Mouse (Mus musculus): ENCODE results near the gene Derl2.

Gene Derl2

DNA sequence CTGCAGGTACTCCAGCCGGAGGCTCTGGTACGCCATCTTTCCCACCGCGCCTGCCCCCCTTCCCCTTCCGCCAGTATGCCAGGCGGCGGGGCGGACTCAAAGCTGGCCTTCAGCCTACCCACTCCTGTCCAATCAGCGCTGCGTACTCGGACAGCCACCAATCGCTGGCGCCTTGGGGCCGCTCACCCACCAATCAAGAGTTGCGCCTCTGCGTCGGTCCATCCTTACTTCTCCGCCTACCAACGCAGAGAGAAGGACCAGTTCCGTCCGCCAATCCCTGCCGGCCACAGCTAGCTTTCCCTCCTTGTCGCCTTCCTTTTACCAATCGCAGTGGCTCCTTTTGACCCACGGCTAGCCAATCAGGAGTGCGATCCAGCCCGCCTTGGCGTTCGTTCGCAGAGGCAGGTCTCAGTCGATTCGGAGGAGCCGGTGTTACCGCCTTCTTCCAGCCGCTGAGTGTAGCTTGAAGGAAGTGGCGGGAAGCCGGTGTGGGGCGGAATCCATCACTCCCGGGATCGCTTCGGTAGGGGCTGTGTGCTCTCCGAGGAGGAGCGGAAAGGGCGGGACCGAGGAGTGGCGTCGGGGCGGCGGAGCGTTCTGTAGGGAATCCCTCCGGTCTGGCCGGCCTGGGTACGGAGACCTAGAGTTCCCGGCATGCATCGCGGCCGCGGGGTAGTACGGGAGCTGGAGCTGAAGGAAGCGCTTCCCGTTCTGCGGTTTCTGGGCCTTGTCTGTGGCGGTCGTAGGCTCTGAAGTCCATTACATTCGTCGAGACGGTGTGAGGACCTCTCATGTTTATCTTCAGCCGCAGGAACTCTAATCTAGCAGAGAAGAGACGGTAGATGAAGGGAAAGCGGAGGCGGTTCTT lies at the start of gene Derl2, which contains the start of gene Mis12:
TSS of gene Derl2 (minus strand) at position 641 of the 868 bp plus-strand sequence.
TSS of gene Mis12 (plus strand) at position 411 of the 868 bp plus-strand sequence.
- DNase-seq (ENCODE audit: low read depth, low spot score), result peak; percentile 99

DNA sequence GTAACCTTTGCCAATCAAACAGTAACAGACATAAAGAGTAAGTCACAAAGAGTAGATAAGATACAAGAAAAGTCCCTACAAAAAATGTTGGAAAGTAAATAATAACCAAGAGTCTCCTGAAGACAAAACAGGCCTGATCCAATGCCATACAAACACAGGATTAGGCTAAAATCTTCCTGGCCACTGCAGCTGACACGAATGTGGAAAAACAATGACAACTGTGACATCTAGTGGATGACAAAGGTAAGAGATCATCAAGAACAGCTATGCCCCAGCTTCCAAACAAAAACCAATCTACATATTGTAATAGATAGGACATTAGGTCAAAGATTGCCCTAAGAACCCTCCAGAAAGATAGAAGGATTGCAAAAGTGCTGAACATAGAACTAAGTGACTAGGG lies 32.9 kb upstream of the Derl2 start:
- no peak for DNase-seq (ENCODE audit: low read depth, low spot score)

DNA sequence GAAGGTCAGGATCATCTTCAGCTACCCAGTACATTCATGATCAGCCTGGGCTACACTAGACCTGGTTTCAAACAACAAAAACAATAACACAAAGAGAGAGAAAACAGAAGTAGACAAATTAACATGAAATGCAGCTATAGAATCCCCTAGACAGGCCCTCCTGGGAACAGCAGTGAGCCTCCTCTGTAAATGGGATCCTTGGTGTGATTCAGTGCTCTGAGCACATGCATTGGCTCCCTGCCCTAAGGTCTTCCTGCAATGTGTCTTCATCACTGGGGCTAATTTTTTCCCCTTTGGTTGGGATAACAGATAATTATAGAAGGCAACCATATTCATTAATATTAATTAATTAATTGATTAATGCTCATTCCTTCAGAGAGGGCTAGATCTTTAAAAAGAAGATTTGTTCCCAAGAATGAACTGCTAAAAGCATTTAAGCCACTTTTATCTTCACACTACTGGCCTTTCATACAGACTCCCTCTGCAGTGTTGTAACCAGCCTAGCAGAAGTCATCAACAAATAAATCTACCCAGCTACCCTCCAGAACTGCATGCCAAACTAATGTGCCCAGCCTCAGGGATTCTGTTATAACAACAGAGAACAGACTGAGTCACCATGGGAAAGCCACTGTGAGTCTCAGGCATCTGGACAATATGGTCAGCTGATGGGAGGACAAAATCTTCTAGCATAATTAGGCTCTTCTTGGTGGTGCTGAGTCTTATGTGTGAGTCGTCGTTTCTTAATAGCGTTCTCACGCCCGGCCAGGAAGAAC lies 20.1 kb upstream of the Derl2 start:
- DNase-seq (ENCODE audit: low read depth, low spot score), result no peak

DNA sequence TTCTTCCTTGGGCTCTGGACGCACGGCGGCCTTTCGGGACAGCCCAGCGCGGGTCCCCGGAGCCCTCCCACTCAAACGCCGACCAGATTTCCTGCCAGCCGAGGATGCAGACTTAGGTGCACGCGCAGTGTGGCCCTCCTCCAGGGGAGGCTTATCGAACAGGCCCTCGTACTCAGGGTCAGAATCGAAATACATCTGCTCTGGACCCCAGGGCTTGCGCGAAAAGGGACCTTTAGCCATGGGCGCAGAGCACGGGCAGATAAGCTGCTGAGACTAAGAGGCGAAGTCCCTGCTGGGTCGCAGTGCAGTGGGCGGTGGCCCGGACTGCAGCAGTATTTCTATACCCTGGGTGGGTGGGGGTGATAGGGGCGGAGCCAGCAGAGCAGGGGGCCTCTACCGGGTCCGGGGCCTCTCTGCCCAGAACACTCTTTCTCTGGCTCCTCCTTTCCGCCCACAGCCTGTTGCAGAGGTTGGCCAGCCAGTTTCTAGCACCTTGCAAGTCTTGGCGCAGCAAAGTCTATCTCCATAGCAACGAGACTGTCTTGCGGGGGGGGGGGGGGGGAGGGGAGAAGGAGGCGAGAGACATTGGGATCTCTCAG lies 13.6 kb upstream of the Derl2 start, which contains the start of gene 6330403K07Rik:
TSS of gene 6330403K07Rik (minus strand) at position 351 of the 599 bp plus-strand sequence.
- no peak for DNase-seq (ENCODE audit: low read depth, low spot score)

DNA sequence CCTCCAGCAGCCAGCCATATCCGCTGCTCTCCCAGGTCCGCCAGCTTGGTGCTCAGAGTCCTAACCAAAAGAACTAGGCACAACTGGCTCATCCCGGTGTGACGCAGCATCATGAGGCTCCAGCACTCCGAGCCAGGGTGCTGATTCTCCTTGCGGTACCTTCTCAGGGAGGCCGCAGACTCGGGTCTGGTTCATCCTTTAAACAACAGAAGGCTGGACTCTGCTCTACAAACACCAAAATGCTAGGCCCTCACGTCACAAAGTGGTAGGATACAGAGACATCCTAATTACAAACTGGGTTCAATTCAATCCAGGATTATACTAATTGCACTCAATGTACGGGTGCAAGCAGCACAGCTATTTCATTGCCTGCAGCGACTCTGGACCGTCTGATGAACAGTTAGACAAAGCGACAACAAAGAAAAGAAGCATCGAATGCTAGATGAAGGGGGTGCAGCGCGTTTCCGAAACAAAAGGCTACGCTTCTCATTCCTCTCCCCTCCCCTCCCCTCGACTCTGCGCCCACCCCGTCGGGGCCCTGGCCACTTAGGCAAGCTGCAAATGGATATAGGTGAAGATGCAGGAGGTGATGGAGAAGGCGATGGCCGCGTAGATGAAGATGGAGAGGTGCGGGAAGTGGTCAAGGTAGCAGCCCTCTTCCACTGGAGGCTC lies 13.0 kb upstream of the Derl2 start:
- no peak for DNase-seq (ENCODE audit: low read depth, low spot score)

DNA sequence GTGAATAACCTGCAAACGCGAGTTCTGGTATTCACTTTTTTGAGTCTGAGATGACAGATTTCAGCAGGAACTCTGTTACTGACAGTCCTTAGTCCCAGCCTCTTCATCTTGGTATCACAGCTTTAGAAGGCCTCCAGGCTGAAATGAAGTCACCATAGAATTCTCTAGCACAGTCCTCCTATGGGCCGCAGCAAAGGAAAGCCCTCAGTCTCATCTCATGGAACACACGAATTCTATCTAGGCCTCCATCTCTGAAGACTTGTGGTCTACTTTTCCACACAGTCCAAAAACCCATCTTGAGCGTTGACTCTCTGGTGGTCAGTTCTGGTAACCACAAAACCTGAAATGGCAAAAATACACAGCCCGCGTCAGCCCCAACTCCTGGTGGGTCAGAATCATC lies 12.4 kb upstream of the Derl2 start:
- DNase-seq (ENCODE audit: low read depth, low spot score), result no peak

DNA sequence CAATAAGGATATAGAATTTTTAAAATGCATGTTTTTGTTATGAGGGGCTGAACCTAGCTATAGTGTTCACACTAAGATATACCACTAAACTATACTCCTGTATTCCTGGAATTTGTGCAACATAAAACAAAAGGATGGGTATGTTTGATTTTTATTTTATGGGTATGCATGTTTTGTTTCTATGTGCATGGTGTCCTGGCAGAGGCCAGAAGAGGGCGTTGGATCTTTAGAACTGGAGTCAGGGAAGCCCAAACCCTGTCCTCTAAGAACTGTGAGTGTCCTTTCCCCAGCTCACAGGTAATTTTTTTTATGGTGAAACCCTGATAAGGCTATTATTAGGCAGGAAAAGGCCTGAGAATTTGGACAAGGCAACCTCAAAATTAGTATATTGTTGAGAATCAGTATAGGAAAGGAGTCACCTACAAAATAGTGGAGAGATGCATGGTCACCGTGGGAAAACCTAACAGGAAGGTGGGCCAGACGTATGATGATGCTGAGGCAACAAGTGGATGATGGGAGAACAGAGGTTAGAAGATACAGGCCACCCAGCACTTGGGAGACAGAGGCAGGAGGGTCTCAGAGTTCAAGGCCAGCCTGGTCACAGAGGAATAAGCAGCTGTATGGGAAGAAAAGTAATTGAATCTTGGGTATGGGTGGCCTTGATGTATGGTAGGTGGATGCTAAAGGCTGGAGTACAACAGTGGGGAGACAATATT lies 9.9 kb upstream of the Derl2 start:
- no peak for DNase-seq (ENCODE audit: low read depth, low spot score)

DNA sequence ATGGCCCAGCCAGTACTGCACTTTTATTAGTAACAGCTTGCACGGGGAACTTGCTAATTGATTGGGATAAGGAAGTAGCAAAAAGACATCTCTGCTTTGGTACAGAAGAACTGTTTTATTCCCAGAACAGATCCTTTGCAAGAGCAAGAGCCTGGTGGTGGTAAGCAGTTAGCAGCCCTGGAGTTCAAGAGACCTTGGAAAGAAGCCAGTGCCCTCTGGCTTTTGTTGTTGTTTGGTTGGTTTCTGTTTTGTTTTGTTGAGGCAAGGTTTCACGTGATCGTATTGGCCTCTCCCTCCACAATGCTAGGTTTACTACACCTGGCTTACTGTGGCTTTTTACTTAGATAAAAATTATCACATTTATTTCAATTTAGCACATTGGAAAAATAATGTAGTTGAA lies 8.6 kb upstream of the Derl2 start:
- DNase-seq (ENCODE audit: low read depth, low spot score), result no peak

DNA sequence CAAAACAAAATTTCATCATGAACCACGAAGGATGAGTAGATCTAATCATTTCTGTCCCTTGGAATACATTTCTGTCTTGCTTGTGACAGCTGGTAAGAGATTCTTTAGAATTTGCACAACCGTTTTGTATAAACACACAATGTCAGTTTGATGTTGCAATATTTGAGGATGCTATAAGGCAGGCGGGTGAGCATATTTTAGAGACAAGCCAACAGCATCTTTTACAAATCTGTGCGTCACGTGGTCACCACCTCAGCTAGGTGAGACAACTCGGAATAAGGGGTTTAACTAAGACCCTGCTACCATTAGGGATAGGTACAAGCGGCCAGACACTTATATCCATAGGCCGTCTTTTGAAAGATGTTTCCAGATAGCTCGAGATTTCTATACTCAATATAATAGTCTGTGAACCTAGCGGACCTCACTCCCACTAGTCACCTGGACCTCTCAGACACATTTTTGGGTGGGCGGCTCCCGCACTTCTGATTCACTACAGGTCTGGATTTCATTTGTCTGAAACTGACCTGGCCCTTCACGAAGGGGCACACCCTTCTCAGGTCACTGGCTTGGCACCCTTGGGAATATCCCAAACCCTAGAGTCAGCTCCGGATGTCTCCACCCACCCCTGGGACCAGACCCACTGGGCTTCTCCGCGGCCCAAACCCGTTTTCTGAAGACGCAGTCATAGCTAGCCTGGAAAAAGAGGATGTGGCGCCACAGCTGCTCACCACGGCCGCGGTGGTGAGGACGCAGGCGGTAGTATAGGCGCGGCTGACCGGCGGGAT lies 1.0 kb downstream of the Derl2 start:
- no peak for DNase-seq (ENCODE audit: low read depth, low spot score)

DNA sequence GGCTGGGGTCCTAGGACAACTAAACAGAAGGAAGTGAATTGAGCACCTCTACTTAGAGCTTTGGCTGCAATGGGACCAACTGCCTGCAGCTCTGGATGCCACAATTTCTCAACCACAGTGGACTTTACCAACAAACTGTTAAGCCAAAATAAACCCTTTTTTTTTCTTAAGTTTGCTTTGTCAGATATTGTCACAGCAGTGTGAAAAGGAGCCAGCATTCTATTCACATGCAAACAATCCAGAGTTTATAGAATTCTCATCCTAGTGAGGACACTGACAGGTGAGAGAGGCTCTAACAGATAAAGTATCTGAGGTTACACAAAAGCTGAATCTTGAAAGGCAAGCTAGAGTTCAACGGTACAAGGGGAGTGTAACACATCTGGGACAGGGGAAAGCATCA lies 2.6 kb downstream of the Derl2 start:
- DNase-seq (ENCODE audit: low read depth, low spot score), result no peak

DNA sequence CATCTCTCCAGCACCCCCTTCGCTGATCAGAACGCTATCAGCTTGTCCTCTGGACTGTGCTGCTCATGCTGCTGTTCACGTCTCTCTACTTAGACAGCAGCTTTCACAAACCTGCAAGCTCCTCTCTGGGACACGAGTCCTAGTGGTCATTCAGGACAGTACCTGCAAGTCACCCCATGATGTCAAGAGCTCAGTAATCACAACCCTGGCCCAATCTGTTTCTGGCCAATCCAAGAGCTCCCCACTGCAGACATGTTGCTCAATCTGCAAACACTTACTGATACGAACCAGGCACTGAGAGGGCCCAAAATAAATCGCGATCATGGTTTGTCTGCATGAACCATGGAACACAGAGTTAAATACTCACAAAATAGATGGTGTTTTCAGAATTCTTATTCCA lies 6.9 kb downstream of the Derl2 start:
- no peak for DNase-seq (ENCODE audit: low read depth, low spot score)

DNA sequence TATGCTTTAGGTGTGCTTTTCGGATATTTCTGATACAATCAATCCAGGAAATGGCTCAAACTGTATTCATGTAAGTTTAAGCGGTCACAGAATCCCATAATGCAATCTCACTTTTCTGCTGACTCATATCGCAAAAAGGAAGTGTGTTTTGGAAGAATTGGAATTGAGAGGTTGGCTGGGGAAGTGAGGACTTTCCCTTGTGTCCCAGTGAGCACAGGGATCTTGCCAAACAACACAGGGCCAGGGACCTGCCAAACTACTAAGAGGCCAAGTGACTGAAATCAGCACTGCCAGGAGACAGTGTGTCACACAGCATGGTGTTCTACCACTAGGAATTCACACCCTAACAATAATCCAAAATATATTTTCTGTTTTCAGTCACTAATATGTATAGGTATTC lies 11.3 kb downstream of the Derl2 start:
- DNase-seq (ENCODE audit: low read depth, low spot score), result peak; percentile 64

DNA sequence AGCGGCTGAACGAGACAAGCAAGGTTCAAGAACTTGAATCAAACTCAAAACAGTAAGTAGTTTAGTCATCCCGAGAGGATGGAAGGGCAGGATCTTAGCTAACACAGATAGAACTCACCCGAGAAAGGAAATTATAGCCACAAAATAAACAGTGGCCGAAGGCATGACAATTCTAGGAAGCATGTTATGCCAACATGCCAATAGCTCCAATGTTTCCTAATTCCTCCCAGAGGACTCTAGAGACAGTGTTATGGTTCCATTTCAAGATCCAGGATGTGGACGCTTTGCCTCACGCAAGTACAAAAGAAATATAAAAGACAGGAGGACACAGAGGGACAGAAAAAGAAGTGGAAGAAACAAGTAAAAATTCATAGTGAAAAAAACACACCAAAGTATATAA lies 11.8 kb downstream of the Derl2 start:
- no peak for DNase-seq (ENCODE audit: low read depth, low spot score)

DNA sequence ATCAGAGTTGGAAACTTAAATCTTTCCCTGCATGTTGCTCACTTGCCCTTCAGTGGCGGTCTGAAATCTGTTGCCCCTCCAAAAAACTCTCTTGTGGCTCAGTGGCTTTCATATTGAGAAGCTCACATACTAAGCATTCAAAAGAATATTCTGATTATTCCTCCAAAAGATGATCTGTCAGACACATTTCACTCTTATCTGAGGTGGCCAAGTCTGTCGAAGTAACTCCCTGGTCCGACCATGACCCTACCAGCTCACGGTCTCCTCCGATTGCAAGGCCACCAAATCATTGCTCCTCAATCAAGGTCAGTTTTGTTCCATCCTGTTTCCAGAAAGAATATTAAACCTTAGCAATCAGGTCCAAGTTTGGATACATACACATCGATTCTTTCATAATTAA lies 12.6 kb downstream of the Derl2 start:
- DNase-seq (ENCODE audit: low read depth, low spot score), result no peak

DNA sequence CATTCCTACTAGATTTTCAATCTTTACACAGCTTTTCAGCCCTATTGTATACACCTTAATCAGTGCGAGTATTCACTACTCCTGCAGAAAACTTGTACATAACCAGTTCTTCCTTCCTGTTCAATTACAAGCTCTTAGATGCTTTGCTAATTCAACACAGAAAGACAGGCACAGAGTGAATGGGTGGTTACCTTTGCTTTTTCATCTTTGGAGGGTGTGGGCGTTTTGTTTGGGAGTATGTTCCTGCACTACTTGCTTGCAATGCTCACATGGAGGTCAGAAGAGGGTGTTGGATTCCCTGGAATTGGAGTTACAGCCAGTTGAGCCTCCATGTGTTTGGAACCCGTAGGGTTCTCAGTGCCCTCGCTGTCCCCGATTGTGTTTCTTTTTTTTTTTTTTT lies 14.6 kb downstream of the Derl2 start:
- DNase-seq (ENCODE audit: low read depth, low spot score), result no peak

DNA sequence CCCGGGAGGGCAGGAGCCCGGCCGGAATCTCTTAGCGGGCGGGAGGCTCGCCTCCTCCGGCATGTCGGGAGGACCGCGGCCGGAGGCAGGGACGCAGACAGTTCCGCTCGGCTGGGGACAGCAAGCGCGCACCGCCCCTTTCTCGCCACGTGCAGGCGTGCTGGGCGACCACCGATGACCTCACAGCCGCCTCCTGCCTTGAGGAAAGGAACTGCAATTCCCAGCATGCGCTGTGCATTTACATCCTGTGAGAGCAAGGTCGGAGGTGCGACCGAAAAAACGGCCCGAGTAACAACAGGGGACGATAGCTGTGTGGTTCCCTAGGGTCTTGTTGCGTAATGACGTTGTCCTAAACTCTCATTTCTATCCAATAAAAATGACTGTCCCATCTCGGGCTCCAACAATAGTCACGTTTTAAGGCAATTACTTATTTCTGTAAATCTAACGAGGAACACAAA lies 15.3 kb downstream of the Derl2 start, which contains the start of gene Dhx33:
TSS of gene Dhx33 (minus strand) at position 122 of the 458 bp plus-strand sequence.
- DNase-seq (ENCODE audit: low read depth, low spot score), result peak; percentile 96

DNA sequence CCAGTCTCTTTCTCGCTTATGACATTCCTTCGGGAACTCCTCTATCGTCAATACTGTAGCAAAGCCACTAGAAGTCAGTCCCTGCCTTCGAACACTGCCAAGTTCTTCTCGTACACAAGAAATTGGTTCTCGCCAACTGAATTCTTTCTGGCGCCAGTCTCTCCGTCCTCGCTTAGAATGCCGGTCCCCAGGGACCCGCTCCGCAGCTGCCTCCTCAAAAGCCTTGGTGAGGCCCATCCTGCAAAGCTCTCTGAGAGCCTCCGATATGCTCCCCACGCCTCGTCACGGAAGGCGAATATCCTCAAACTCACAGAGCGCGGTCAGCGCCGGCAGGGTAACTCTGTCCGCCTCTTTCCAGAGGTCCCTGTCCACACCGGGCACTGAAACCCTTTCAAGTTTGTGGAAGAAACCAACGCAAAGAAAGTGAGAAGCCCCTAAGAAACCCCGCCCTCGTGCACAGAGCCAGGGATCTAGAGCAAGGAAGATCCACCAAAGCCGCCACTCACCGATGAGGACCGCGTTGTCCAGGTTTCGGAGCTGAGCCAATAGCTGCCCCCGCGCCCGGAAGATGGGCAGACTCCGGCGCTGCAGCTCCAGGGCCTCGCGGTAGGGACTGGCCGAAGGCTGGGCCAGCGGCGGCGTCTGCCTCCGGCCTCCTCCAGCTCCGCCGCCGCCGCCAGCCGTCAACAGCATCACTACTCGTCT lies 15.9 kb downstream of the Derl2 start:
- DNase-seq (ENCODE audit: low read depth, low spot score), result peak; percentile 43

DNA sequence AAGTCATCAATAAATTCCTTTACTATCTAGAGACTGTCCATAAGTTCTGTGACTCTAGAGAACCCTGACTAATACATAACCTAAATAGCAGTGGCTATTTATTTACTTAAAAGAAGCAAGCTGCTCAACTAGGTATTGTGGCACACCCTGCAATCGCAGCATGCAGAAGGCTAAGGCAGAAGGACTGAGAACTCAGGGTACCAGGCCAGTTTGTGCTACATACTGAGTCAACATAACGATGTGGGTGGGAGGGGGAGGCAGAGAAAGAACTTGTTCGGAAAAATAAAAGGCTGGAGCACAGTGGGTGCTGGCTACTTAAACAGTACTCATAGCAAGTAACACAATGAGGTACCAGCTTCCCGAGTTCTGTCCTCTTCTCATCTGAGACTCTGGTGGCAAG lies 18.5 kb downstream of the Derl2 start:
- DNase-seq (ENCODE audit: low read depth, low spot score), result no peak

DNA sequence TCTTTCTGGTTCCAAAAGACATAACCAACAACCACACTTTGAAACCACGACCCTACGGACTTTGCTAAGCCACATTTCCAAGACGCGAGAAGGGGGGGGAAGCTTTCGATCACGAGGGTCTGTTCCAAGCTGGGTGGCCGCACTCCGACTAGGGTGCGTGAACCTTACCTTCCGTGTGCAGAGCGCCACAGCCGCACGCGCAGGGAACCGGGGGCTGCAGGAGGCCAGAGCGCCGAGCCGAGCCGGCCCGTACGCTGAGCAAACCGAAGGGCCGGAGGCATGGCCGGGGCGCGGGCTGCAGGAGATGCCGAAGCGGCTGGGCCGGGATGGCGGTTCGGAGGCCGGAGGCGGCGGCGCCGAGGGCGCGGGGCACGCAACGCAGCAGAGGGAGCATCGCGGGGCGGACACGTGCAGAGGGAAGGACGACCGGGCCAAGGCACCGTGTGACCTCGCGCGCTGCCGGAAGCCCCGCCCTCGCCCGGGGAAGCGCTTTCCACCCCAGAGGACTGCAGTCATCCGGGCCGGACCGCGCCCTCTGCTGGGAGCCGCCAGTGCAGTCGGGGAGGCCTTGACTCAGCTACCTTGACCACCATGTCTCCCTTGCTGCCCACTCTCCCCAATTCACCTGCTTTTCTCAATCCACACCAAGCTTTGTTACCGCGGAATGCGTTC lies 36.9 kb downstream of the Derl2 start, which contains the start of gene C1qbp:
TSS of gene C1qbp (minus strand) at position 470 of the 672 bp plus-strand sequence.
- DNase-seq (ENCODE audit: low read depth, low spot score), result peak; percentile 87
